Mouse (Mus musculus) liver, embryonic 12.5 days (tissue): ENCODE results near the gene Anks1b. TPM values are rescaled to one million over a fixed set of nuclear protein-coding genes. Genes with fewer than 3 reads are reported as not detected.
"Not testable (repeated sequence)": the region's sequence is repeated elsewhere in the genome, so short reads cannot be mapped to it uniquely, and the experiment has no call there.

Source experiments
- ATAC-seq: fragments of 200-750 bp; cut with Nextera tagmentation; 2 replicates; pipeline ENCODE4 v1.8.0; 2017; ENCODE audit warnings: moderate number of reproducible peaks, mild to moderate bottlenecking, moderate library complexity
- H3K27ac ChIP-seq: fragments of 300-500 bp; sonication (generic); 2 replicates; pipeline ENCODE4 v1.5.1; 2016; ENCODE audit warnings: mild to moderate bottlenecking
- H3K27me3 ChIP-seq: fragments of 300-500 bp; sonication (generic); replicated peaks from 2 replicates; pipeline ENCODE4 v1.6.1; 2016; ENCODE audit warnings: mild to moderate bottlenecking, moderate library complexity
- H3K36me3 ChIP-seq: fragments of 300-500 bp; sonication (generic); 2 replicates; pipeline ENCODE4 v1.6.1; 2016; ENCODE audit warnings: mild to moderate bottlenecking, moderate library complexity
- H3K4me1 ChIP-seq: fragments of 300-500 bp; sonication (generic); 2 replicates; pipeline ENCODE4 v1.6.1; 2016
- H3K4me2 ChIP-seq: fragments of 300-500 bp; sonication (generic); 2 replicates; pipeline ENCODE4 v1.6.1; 2016; ENCODE audit warnings: mild to moderate bottlenecking, moderate library complexity
- H3K4me3 ChIP-seq: fragments of 300-500 bp; sonication (generic); 2 replicates; pipeline ENCODE4 v1.5.1; 2016; ENCODE audit warnings: mild to moderate bottlenecking, moderate library complexity
- H3K9ac ChIP-seq: fragments of 300-500 bp; sonication (generic); 2 replicates; pipeline ENCODE4 v1.6.1; 2016; ENCODE audit warnings: mild to moderate bottlenecking, moderate library complexity
- H3K9me3 ChIP-seq: fragments of 300-500 bp; sonication (generic); replicated peaks from 2 replicates; pipeline ENCODE4 v1.6.1; 2016; ENCODE audit warnings: mild to moderate bottlenecking, moderate library complexity
- WGBS: fragments of 180-500 bp; shearing (Covaris S2); methylation state at CpG from one replicate; pipeline ENCODE4 v1.1.7; 2016; ENCODE audit not compliant: insufficient replicate concordance; 5-methylcytosine and 5-hydroxymethylcytosine counted together
- polyA plus RNA-seq: library from polyadenylated mRNA; unstranded; fragments of >200 nt; fragmentation: Nextera tagmentation; extraction: Ambion mirVana; gene quantifications from 2 replicates; pipeline ENCODE4 v1.2.1, GENCODE M21; 2016

Gene Anks1b
- polyA plus RNA-seq, 1 experiment from 2014 or later = 0.02 TPM

DNA sequence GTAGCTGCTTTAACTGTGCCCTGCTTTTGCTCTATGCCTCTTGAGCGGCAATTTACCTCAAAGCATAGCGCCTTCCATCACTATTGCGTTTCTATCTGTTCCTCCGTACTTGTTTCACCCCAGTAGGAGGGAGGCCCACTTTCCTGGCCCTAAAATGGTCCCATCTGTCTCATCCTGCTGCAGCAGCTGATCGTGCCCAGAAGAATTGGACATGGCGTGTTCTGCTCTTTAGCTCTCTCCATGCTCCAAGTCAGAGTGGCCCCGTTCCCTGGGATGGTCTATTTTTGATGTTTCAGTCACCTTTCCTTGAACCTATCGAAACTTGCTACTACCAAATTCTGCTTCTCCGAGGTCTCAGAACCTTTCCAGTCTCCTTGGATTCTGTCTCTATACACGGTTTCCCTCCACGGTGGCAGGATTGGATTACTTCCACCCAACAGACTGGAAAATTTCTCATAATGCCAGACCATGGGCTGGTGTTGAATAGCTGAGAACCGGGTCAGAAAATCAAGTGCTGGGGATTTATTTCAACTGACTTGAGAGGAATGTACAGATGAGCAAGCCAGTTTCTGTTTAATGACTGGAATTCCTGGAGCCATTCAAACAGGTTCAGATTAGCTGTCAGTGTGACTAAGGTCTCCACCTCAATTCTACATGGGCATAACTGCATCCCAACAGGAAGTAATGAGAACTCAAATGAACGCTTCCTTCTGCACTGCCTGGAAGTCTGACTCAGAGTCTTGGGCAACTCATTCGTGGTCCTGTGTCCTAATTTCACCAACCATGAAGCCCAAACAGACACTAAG is 726.6 kb downstream of the Anks1b start:
- no peaks in the 10 kb centered on the region for H3K27me3 ChIP-seq
- no peaks in the 10 kb centered on the region for H3K9me3 ChIP-seq
- H3K27ac ChIP-seq = no peak overlapping the region
- H3K4me1 ChIP-seq = no peaks in the 10 kb centered on the region
- H3K9ac ChIP-seq = no peak overlapping the region
- WGBS = 68% methylated on average over 14 of the region's 14 CpGs
- no peaks in the 10 kb centered on the region for H3K36me3 ChIP-seq
- no peak overlapping the region for H3K4me2 ChIP-seq
- no peak overlapping the region for H3K4me3 ChIP-seq
- no peak for ATAC-seq

DNA sequence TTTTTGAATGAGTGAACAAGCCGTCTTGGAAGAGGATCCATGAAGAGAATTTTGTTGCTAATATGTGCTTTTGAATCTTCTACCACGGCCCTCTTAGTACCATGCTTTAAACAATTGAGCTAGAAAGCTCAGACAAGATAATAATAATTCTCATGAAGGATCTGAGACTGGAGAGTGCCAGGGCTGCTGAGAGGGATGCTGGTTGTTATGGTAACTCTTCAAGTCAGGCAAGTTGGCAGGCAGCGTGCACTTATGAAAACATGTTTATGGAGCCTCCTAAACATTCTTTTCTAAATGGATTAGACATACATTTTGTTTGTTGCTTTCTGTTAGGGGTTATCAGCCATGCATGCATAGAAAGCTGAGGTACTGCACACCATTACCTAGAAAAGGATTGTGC is 734.3 kb downstream of the Anks1b start:
- Histone ChIP-seq H3K4me3 (no peak overlapping the region), H3K27ac (no peak overlapping the region), H3K36me3 (no peaks in the 10 kb centered on the region), H3K9ac (no peak overlapping the region), H3K9me3 (0 out of 2 replicates have a peak, but pooled peaks cover 4% of the 10 kb centered on the region), H3K4me1 (no peaks in the 10 kb centered on the region), H3K27me3 (no peaks in the 10 kb centered on the region), H3K4me2 (no peak overlapping the region)
- 56% methylated on average over 3 of the region's 3 CpGs for WGBS
- no peak for ATAC-seq

DNA sequence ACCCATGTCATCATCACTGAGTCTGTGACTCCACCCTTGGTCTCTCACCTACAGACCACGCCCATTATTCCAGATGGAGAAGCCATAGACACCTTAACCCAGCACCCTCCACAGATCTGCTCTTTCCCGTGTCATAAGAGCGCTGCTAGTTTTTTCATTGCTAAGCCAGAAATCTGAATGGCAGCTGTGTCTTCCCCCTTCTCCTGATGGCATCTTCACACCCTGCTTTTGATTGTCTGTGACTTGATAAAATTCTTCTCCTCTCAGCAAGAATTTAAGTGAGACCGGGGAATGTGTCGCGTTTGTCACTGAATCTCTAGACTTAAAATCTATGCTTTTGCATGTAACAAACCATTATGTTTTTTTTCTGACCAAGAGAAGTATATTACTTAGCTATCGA is 736.1 kb downstream of the Anks1b start:
- H3K4me2 ChIP-seq = no peak overlapping the region
- H3K4me3 ChIP-seq = no peak overlapping the region
- WGBS = 69% methylated on average over 7 of the region's 7 CpGs
- H3K27me3 ChIP-seq = no peaks in the 10 kb centered on the region
- H3K9me3 ChIP-seq = 0 out of 2 replicates have a peak, but pooled peaks cover 4% of the 10 kb centered on the region
- H3K36me3 ChIP-seq = no peaks in the 10 kb centered on the region
- no peaks in the 10 kb centered on the region for H3K4me1 ChIP-seq
- H3K9ac ChIP-seq = no peak overlapping the region
- ATAC-seq = no peak
- no peak overlapping the region for H3K27ac ChIP-seq

DNA sequence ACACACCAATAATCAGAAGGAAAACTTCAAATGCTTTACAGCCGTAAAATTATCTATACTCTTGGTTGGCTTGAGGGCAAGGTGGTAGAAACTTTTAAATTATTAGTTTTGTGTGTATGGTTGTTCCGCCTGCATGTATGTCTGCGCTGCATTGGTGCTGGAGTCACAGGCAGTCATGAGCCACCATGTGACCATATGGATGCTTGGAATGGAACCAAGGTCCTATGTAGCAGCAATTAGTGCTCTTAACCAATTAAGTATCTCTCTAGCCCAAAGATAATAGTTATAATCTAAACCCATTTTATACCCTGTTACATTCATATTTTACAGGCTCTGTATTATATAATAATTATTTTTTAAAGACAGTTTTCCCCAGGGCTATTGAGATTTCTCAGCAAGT is 739.7 kb downstream of the Anks1b start:
- H3K4me1 ChIP-seq = no peaks in the 10 kb centered on the region
- no peaks in the 10 kb centered on the region for H3K36me3 ChIP-seq
- H3K27ac ChIP-seq = no peak overlapping the region
- 0 out of 2 replicates have a peak, but pooled peaks cover 4% of the 10 kb centered on the region for H3K9me3 ChIP-seq
- no peak overlapping the region for H3K4me3 ChIP-seq
- no peak overlapping the region for H3K9ac ChIP-seq
- no peak for ATAC-seq
- 75% methylated on average over 3 of the region's 3 CpGs for WGBS
- no peaks in the 10 kb centered on the region for H3K27me3 ChIP-seq
- no peak overlapping the region for H3K4me2 ChIP-seq

DNA sequence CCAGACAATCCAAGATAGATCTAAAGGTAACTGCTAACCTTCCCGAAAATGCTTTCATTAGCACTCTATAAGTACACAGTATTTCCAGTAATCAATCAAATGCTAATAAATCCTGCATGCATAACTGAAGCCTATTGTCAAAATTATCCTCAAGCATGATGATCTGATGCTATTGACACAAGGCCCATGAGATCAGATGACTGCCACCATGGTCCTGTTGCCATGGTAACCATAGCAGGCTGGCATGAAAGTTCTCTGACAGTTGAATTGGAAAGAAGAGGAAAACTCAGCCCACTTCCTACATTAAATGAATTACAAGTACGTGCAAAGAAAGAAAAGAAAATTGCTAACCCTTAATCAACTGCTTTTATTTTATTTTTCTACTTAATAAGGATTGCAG is 741.9 kb downstream of the Anks1b start:
- no peaks in the 10 kb centered on the region for H3K36me3 ChIP-seq
- no peaks in the 10 kb centered on the region for H3K27me3 ChIP-seq
- WGBS = 47% methylated on average over 2 of the region's 2 CpGs
- H3K27ac ChIP-seq = no peak overlapping the region
- no peak overlapping the region for H3K4me2 ChIP-seq
- no peak for ATAC-seq
- H3K9ac ChIP-seq = no peak overlapping the region
- 0 out of 2 replicates have a peak, but pooled peaks cover 4% of the 10 kb centered on the region for H3K9me3 ChIP-seq
- H3K4me1 ChIP-seq = no peaks in the 10 kb centered on the region
- no peak overlapping the region for H3K4me3 ChIP-seq

DNA sequence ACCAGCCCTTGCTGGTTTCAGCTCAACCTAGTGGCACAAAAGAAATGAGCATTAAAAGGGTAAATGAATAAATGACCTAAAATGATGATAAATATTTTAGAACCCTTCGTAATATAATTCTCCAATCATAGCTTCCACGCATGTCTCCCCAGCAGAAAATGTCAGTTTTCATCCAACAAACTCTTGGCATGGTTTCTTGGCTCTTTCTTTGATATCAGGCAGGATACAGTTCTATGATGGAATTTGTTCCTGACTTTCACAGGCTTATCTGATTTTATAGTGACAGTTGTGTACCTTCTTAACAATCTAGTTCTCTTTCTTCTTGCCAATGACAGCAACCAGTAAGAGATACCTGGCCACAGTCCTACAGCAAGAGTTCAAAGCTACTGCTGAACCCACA is 743.3 kb downstream of the Anks1b start:
- H3K36me3 ChIP-seq = no peaks in the 10 kb centered on the region
- no peak overlapping the region for H3K27ac ChIP-seq
- 64% methylated on average over 2 of the region's 2 CpGs for WGBS
- no peak overlapping the region for H3K4me2 ChIP-seq
- no peaks in the 10 kb centered on the region for H3K4me1 ChIP-seq
- H3K27me3 ChIP-seq = no peaks in the 10 kb centered on the region
- no peak overlapping the region for H3K4me3 ChIP-seq
- no peak overlapping the region for H3K9ac ChIP-seq
- H3K9me3 ChIP-seq = 0 out of 2 replicates have a peak, but pooled peaks cover under 1% of the 10 kb centered on the region
- no peak for ATAC-seq

DNA sequence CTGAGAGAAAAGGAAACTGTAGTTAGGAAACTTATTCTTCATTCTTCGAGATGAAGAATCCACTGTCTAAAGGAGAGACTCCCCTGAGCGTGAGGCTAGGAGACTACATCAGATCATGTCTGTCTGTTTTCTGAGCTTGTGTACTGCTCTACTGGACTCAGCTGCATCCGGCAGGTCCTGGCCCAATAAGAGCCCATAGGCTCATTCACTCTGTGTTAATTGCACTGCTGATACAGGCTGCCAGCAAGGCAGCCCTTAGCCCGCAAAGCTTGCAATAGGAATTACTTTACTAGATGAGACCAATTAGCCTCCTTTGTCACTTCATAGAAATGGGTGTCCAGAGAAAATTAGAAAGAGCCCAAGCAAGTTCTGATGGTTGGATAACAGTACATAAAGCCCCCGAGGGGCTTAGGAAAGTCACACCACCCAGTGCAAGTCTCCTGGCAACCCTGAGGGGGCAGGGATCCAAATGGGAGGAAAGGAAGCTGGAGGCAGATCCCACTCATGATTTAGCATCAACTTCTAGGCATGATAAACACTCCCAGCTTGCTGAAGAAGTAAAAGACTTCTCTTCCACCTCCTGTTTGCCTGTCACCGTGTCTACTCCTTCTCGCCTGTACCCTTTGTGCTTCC is 744.5 kb downstream of the Anks1b start:
- ATAC-seq = no peak
- Histone ChIP-seq H3K9me3 (no peaks in the 10 kb centered on the region), H3K4me2 (no peak overlapping the region), H3K4me1 (no peaks in the 10 kb centered on the region), H3K9ac (no peak overlapping the region), H3K4me3 (no peak overlapping the region), H3K27ac (no peak overlapping the region), H3K36me3 (no peaks in the 10 kb centered on the region), H3K27me3 (no peaks in the 10 kb centered on the region)
- WGBS = 63% methylated on average over 7 of the region's 7 CpGs

DNA sequence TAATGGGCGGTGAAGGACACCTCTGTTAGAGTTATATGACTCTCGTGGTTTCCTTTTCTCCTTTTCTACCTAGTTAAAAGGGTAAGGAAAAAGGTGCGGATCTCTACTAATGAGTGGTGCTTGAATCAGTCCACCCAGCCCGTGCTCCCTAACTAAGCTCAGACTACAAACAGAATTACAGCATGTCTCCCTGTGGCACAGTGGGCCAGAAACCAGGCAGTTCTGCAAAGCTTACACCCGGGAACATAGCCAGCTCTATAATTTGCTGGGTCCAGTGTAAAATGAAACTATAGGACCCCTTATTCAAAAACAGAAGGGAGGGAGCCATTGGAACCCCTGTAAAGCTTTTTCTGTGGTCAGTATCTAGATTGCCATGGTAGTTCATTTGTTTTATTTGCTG is 754.2 kb downstream of the Anks1b start:
- no peaks in the 10 kb centered on the region for H3K36me3 ChIP-seq
- H3K4me2 ChIP-seq = no peak overlapping the region
- H3K27me3 ChIP-seq = no peaks in the 10 kb centered on the region
- H3K9me3 ChIP-seq = no peaks in the 10 kb centered on the region
- H3K9ac ChIP-seq = no peak overlapping the region
- H3K4me1 ChIP-seq = no peaks in the 10 kb centered on the region
- H3K27ac ChIP-seq = no peak overlapping the region
- H3K4me3 ChIP-seq = no peak overlapping the region
- WGBS = 57% methylated on average over 5 of the region's 5 CpGs
- no peak for ATAC-seq

DNA sequence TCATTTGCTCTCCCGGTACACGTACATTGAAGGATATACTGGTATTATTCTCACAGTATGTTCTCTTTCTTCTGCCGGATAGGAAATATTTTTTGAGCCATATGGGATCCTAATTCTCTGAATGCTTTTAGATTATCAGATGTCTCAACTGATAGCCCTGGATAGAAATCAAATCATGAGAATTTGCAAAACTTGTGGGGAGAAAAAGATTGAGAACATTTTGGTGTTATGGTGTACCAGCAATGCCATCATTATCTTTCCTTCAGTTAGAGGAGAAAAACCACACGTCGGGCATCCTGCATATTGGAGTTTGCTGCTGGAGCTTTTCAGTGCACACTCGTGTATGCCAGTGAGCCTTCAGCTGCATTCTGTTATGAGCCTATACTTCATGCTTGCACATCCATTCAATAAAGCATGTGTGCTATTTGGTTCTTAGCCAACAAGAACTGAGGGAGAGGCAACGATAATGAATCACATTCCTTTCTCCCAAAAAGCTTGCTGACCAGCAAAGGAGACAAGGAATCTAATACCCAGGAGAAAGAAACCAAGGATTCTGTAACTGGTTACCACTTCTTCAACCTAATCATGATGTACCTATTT is 756.9 kb downstream of the Anks1b start:
- H3K9me3 ChIP-seq = peaks cover 5% of the 10 kb centered on the region; the same call in 1 of the 2 replicates
- no peak for ATAC-seq
- no peak overlapping the region for H3K4me2 ChIP-seq
- no peaks in the 10 kb centered on the region for H3K36me3 ChIP-seq
- H3K9ac ChIP-seq = no peak overlapping the region
- no peaks in the 10 kb centered on the region for H3K27me3 ChIP-seq
- no peaks in the 10 kb centered on the region for H3K4me1 ChIP-seq
- WGBS = 72% methylated on average over 7 of the region's 7 CpGs
- H3K27ac ChIP-seq = no peak overlapping the region
- no peak overlapping the region for H3K4me3 ChIP-seq

GRCm38 (mm10) chr10:90630794-90631193 is 757.5 kb downstream of the Anks1b start:
- H3K27me3 ChIP-seq, H3K4me1 ChIP-seq, H3K4me2 ChIP-seq, H3K9ac ChIP-seq, H3K27ac ChIP-seq, H3K9me3 ChIP-seq, ATAC-seq, H3K36me3 ChIP-seq, H3K4me3 ChIP-seq: not testable (repeated sequence)
- WGBS = 58% methylated on average over 3 of the region's 3 CpGs

GRCm38 (mm10) chr10:90637352-90637751 is 764.0 kb downstream of the Anks1b start:
- Histone ChIP-seq H3K36me3 (no peaks in the 10 kb centered on the region), H3K4me2 (no peak overlapping the region), H3K27ac (no peak overlapping the region), H3K4me1 (no peaks in the 10 kb centered on the region), H3K9me3 (peaks cover 5% of the 10 kb centered on the region; the same call in 1 of the 2 replicates), H3K4me3 (no peak overlapping the region), H3K9ac (no peak overlapping the region), H3K27me3 (no peaks in the 10 kb centered on the region)
- ATAC-seq = no peak
- WGBS = 72% methylated on average over 4 of the region's 4 CpGs

- no peak for ATAC-seq
- H3K36me3 ChIP-seq = no peaks in the 10 kb centered on the region
- WGBS = 47% methylated on average over 2 of the region's 2 CpGs
Measured at GRCm38 (mm10) chr10:90649681-90650080, 776.4 kb downstream of the Anks1b start.

More at GRCm38 (mm10) chr10:90649681-90650080, 776.4 kb downstream of the Anks1b start:
- Histone ChIP-seq H3K4me2 (no peak overlapping the region), H3K27ac (no peak overlapping the region), H3K9me3 (no peaks in the 10 kb centered on the region), H3K4me3 (no peak overlapping the region), H3K9ac (no peak overlapping the region), H3K4me1 (no peaks in the 10 kb centered on the region), H3K27me3 (no peaks in the 10 kb centered on the region)
